In the genomic region with DNA sequence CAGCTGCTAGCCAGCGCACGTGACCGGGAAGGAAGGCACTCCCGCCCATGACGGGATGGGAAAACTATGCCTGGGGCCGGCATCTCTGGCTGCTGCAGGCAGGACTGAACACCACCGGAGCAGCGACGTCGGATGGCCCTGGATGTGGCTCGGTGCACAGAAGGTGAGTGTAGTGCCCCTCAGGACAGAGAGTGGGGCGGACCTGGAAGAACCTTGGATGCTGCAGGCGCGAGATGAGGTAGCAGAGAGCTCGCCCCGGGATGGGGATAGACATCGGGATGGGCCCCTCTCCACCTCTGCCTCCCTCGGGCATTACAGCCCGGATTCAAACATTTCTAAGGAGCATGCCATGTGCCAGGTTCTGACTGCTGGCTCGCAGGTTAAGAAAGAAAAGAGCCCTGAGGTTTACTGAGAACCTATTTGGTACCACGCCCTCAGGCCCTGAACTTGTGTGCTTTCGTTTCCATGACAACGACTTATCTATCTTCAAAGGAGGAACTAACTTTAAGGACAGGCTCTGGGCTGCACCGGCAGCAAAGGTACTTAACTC, we compare ENCODE assay signal across 9 mouse cellular contexts. TPM values are rescaled to one million over a fixed set of nuclear protein-coding genes. Genes with fewer than 3 reads are reported as not detected.
DNase-seq lines count a peak whose midpoint lies in the region; ATAC-seq and TF ChIP-seq lines count a peak whose summit lies in the region.
"Had no signal": no experiment of that assay in that cellular context is flagged by ENCODE, and none has a peak within 500 bp of the region (broad histone marks: within the 10 kb centered on the region; RNA-seq: fewer than 3 reads in every experiment).

A gene (plus strand): TSS at position 52 of the 550 bp plus-strand sequence.

- no peaks in the 10 kb centered on the region for H3K36me3 ChIP-seq in kidney, embryonic 14.5 days (ENCODE audit: control insufficient read depth, insufficient read depth, low read length)
- H3K36me3 ChIP-seq in hindbrain, embryonic 15.5 days = no peaks in the 10 kb centered on the region
- no peaks in the 10 kb centered on the region for H3K36me3 ChIP-seq in neural tube, embryonic 15.5 days

- WGBS in kidney, embryonic 14.5 days = 4% methylated on average over 24 of the region's 24 CpGs
- WGBS in hindbrain, embryonic 15.5 days = 5% methylated on average over 24 of the region's 24 CpGs
- 3% methylated on average over 24 of the region's 24 CpGs for WGBS in lung, adult 2 months
- WGBS in neural tube, embryonic 15.5 days = 6% methylated on average over 24 of the region's 24 CpGs

- H3K9ac ChIP-seq in kidney, embryonic 14.5 days (ENCODE audit: low read depth, low read length) = peak within 1 kb of the TSS; percentile 1; the same call in 1 of the 2 replicates
- H3K9ac ChIP-seq in hindbrain, embryonic 15.5 days = peak within 1 kb of the TSS; percentile 43
- H3K9ac ChIP-seq in neural tube, embryonic 15.5 days (replicated peaks) = peak within 1 kb of the TSS; percentile 48

- no peaks in the 10 kb centered on the region for H3K9me3 ChIP-seq in kidney, embryonic 14.5 days (ENCODE audit: control insufficient read depth, low read length)
- H3K9me3 ChIP-seq in hindbrain, embryonic 15.5 days = no peaks in the 10 kb centered on the region
- no peaks in the 10 kb centered on the region for H3K9me3 ChIP-seq in neural tube, embryonic 15.5 days (replicated peaks)

- ATAC-seq in kidney, embryonic 14.5 days (ENCODE audit: low FRiP score, low TSS enrichment) = peak; percentile 78; the same call in 1 of the 2 replicates
- ATAC-seq in hindbrain, embryonic 15.5 days (ENCODE audit: low FRiP score, low read depth) = peak; percentile 76
- peak; percentile 63; the same call in 1 of the 2 replicates for ATAC-seq in neural tube, embryonic 15.5 days (ENCODE audit: low FRiP score)

- no peaks in the 10 kb centered on the region for H3K27me3 ChIP-seq in kidney, embryonic 14.5 days (ENCODE audit: control insufficient read depth, insufficient read depth, low read length)
- H3K27me3 ChIP-seq in hindbrain, embryonic 15.5 days = no peaks in the 10 kb centered on the region
- H3K27me3 ChIP-seq in neural tube, embryonic 15.5 days (replicated peaks) = no peaks in the 10 kb centered on the region

- H3K4me3 ChIP-seq in kidney, embryonic 14.5 days (ENCODE audit: low read length) = peak within 1 kb of the TSS; percentile 28; the same call in 1 of the 2 replicates
- H3K4me3 ChIP-seq in hindbrain, embryonic 15.5 days = peak within 1 kb of the TSS; percentile 36
- H3K4me3 ChIP-seq in lung, adult 2 months (replicated peaks; ENCODE audit: extremely low read depth, low read depth, low read length) = peak within 1 kb of the TSS; percentile 77
- peak within 1 kb of the TSS; percentile 39 for H3K4me3 ChIP-seq in neural tube, embryonic 15.5 days (replicated peaks)

- intact Hi-C loops in gastrocnemius, postnatal 14 days (cut with DNase I; ENCODE audit: low total_unique reads) = no loop called here

- TF ChIP-seq POLR2A in brain, embryonic 14.5 days (IDR thresholded peaks at IDR 0.05; ENCODE audit: borderline replicate concordance, extremely low read depth, insufficient read depth, insufficient read length, poor library complexity, severe bottlenecking) = no peak
- peak; percentile 56; the same call in 1 of the 2 replicates for TF ChIP-seq POLR2A in lung, adult 2 months (IDR thresholded peaks at IDR 0.05; ENCODE audit: borderline replicate concordance, extremely low read depth, low read depth, low read length)

- H3K4me2 ChIP-seq in kidney, embryonic 14.5 days (replicated peaks; ENCODE audit: low read depth, low read length) = peak within 1 kb of the TSS; percentile 42
- H3K4me2 ChIP-seq in hindbrain, embryonic 15.5 days = peak within 1 kb of the TSS; percentile 67
- H3K4me2 ChIP-seq in neural tube, embryonic 15.5 days = peak within 1 kb of the TSS; percentile 74

- no peak within 1 kb of the TSS for H3K27ac ChIP-seq in kidney, embryonic 14.5 days (ENCODE audit: low read depth, low read length)
- H3K27ac ChIP-seq in hindbrain, embryonic 15.5 days (replicated peaks) = no peak within 1 kb of the TSS
- H3K27ac ChIP-seq in neural tube, embryonic 15.5 days (replicated peaks) = no peak within 1 kb of the TSS

- H3K4me1 ChIP-seq in kidney, embryonic 14.5 days (ENCODE audit: control insufficient read depth, insufficient read depth, low read length) = peaks cover 11% of the 10 kb centered on the region; the same call in 1 of the 2 replicates
- H3K4me1 ChIP-seq in hindbrain, embryonic 15.5 days (replicated peaks) = peaks cover 8% of the 10 kb centered on the region
- H3K4me1 ChIP-seq in lung, adult 2 months (ENCODE audit: control insufficient read depth, insufficient read depth, low read length) = no peaks in the 10 kb centered on the region; the same call in none of the 2 replicates
- H3K4me1 ChIP-seq in neural tube, embryonic 15.5 days = peaks cover 15% of the 10 kb centered on the region

- DNase-seq in kidney, adult 11 months = no peak
- peak; percentile 48 for DNase-seq in brain, embryonic 14.5 days (ENCODE audit: low read depth)
- peak; percentile 73 for DNase-seq in gastrocnemius, postnatal 14 days
- DNase-seq in lung, adult 2 months = peak; percentile 21
- no peak for DNase-seq in cerebellum, adult 18-20 months

- no peak for TF ChIP-seq CTCF in brain, embryonic 14.5 days (IDR thresholded peaks at IDR 0.05; ENCODE audit: borderline replicate concordance, extremely low read depth, insufficient read depth, insufficient read length)
- no peak for TF ChIP-seq CTCF in lung, adult 2 months (IDR thresholded peaks at IDR 0.05; ENCODE audit: insufficient read depth, low read length)

RNA-seq across cellular contexts. Expression of the gene that starts here (rescaled TPM):
- polyA plus RNA-seq in kidney, embryonic 14.5 days (2014; fragmentation: Nextera tagmentation; extraction: Ambion mirVana) = 13.4 and 17.9 TPM in 2 replicates
- polyA plus RNA-seq in brain, embryonic 14.5 days (2012; rRNA removed) = 5.0 and 7.2 TPM in 2 replicates
- total RNA-seq in gastrocnemius, postnatal 14 days (2021) = 10 to 100 TPM; 11.4 to 18.2 TPM
- 13.6 and 15.6 TPM in 2 replicates for polyA plus RNA-seq in hindbrain, embryonic 15.5 days (2015; fragmentation: Nextera tagmentation; extraction: Ambion mirVana)
- polyA plus RNA-seq in lung, adult 2 months (2012; rRNA removed) = 35.1 and 62.4 TPM in 2 replicates
- 11.5 and 12.6 TPM in 2 replicates for polyA plus RNA-seq in neural tube, embryonic 15.5 days (2015; fragmentation: Nextera tagmentation; extraction: Ambion mirVana)
- total RNA-seq: ES-E14 had no signal

Comparison
In these comparisons a context has a peak if more than half of its experiments do, and no peak if none do; other contexts are left out.
1. DNase-seq: peak in brain, embryonic 14.5 days (single experiment), gastrocnemius, postnatal 14 days (single experiment) and lung, adult 2 months (single experiment); none in kidney, adult 11 months (single experiment) and cerebellum, adult 18-20 months (0 of 2).
2. Peak in every context shown above with its lines, with median percentiles within 50 percentile points of each other: ATAC-seq, H3K4me2 ChIP-seq, H3K4me3 ChIP-seq and H3K9ac ChIP-seq.